Mouse (Mus musculus): ENCODE measurements around the gene Fbxo3.
"Not testable (repeated sequence)": the region's sequence is repeated elsewhere in the genome, so short reads cannot be mapped to it uniquely, and the experiment has no call there.

Gene Fbxo3

GRCm38 (mm10) chr2:104096256-104096655, 68.7 kb downstream of the Fbxo3 start:
- DNase-seq (ENCODE audit: low spot score): no peak

GRCm38 (mm10) chr2:104096796-104097195, 69.3 kb downstream of the Fbxo3 start:
- not testable (repeated sequence) for DNase-seq (ENCODE audit: low spot score)

GRCm38 (mm10) chr2:104097396-104097795, 69.9 kb downstream of the Fbxo3 start:
- DNase-seq (ENCODE audit: low spot score): not testable (repeated sequence)

DNA sequence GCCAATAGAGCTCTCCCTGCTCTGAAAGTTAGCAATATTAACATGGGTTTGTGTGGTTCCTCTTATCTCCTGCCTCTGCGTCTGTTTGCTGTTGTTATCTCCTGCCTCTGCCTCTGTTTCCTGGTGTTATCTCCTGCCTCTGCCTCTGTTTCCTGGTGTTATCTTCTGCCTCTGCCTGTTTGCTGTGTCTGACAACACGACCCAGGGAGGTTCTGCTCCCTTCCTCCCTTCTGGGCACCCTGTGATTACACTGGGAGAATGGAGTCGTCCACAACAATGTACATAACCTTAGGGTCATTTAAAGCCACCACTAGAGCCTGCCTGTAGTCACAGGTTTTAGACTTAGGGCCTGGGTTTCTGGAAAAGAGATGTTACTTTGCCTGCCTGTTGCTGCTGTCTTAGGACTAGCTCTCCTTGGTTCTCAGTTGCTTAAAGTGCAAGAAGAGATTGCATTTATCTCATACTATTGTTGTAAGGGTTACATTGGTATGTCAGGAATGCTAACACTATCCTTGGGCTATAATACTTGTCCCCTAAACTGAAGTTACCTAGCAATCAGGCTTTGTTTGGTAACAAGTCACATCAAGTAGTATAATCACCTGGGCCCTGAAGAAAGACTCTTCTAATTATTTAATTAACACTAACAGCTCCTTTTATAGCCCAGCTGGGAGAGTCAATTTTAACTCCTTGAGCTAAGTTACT, 71.2 kb downstream of the Fbxo3 start:
- DNase-seq (ENCODE audit: low spot score): no peak

GRCm38 (mm10) chr2:104099231-104099585, 71.7 kb downstream of the Fbxo3 start:
- no peak for DNase-seq (ENCODE audit: low spot score)

DNA sequence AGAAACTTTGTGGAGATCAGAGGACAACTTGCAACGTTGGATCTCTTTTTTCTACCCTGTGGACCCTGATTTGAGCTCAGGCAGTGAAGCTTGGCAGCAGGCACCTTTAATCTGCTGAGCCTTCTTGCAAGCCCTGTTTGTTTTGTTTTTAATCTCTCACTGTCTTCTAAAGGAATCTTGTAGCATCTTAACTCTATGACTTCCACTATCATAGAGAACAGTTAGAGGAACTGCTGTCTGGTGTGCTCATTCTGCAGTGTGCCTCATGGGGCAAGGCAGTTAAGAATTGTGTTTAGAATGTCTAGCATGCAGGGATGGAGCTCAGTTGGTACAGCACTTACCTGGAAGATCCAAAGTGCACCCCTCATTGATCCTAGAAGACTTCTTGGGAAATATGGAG, 72.4 kb downstream of the Fbxo3 start:
- DNase-seq (ENCODE audit: low spot score): no peak

GRCm38 (mm10) chr2:104104800-104105199, 77.3 kb downstream of the Fbxo3 start:
- DNase-seq (ENCODE audit: low spot score): no peak

GRCm38 (mm10) chr2:104109021-104109420, 81.5 kb downstream of the Fbxo3 start:
- DNase-seq (ENCODE audit: low spot score): not testable (repeated sequence)

GRCm38 (mm10) chr2:104109528-104109927, 82.0 kb downstream of the Fbxo3 start:
- no peak for DNase-seq (ENCODE audit: low spot score)

DNA sequence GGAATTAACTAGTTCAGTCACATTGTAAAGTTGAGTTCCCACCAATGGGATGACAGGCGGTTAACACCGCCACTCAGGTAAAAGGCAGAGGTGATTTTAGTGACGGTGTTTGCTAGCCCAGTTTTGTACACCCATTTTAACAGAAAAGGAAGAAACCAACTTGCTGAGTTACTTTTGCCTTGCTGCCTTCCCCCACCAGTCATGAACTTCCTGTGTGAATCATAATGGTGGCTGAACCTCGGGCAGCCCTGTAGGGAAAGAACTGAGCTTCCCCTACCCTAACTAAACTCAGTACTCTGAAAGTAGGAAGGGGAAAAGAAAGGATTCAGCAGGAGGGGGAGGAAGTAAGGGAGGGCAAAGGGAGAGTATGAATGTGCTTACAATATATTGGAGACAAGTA, 82.5 kb downstream of the Fbxo3 start:
- no peak for DNase-seq (ENCODE audit: low spot score)

DNA sequence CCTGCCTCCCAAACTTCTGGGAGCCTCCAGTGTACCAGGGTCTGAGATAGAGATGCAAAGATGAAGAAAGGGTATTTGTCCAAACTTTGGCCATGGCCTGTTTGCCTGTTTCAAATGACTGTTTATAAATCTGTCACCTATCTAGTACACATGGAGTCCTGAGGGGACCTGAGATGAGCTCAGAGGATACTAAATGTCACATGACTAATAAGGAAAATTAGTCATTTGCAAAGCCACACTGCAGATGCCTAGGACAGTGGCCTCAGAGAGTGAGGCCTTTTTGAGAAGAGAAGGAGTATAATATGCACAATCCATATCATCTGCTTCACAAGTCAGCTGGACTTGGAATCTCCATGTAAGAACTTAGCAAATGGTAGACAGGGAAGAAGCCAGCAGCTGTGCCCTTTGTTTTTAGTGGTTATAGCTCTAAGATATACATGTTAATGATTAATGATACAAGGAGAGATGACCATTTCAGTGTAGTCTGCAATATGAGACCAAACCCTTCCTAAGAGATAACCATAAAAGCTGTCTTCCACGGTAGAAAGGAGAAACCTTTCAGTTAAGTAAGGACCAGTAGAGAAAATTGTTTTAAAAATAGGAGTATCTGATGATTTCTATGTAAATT, 83.8 kb downstream of the Fbxo3 start:
- DNase-seq (ENCODE audit: low spot score): not testable (repeated sequence)
